Comparison of ENCODE assay signal across 29 mouse cellular contexts in genomic region chr16:88847363-88847762, GRCm38 (mm10). TPM values are rescaled to one million over a fixed set of nuclear protein-coding genes. Genes with fewer than 3 reads are reported as not detected.
"Had no signal": no experiment of that assay in that cellular context is flagged by ENCODE, and none has a peak within 500 bp of the region (broad histone marks: within the 10 kb centered on the region; RNA-seq: fewer than 3 reads in every experiment).

No protein-coding gene starts in this region.

- H3K27ac ChIP-seq: intestine, embryonic 15.5 days; limb, embryonic 10.5 days; limb, embryonic 13.5 days; liver, embryonic 15.5 days had no signal

- H3K36me3 ChIP-seq: intestine, embryonic 15.5 days; limb, embryonic 10.5 days; limb, embryonic 13.5 days; liver, embryonic 15.5 days had no signal

- H3K27me3 ChIP-seq: intestine, embryonic 15.5 days; limb, embryonic 13.5 days; liver, embryonic 15.5 days had no signal

- ATAC-seq: hindbrain, embryonic 16.5 days; intestine, embryonic 15.5 days had no signal

- DNase-seq: layer of hippocampus, adult 9-11 months; lung, adult 2 months; lung, postnatal 14 days; lung, postnatal 4 days; midbrain, embryonic 14.5 days; thymus, adult 18-20 months; thymus, postnatal 36 days had no signal

- H3K4me3 ChIP-seq: intestine, embryonic 15.5 days; limb, embryonic 10.5 days; limb, embryonic 13.5 days; liver, embryonic 15.5 days had no signal

- H3K4me2 ChIP-seq: intestine, embryonic 15.5 days; limb, embryonic 13.5 days; liver, embryonic 11.5 days; liver, embryonic 15.5 days; midbrain, embryonic 11.5 days had no signal

- H3K4me1 ChIP-seq: intestine, embryonic 15.5 days; limb, embryonic 10.5 days; limb, embryonic 13.5 days; liver, embryonic 15.5 days had no signal

- H3K9ac ChIP-seq: intestine, embryonic 15.5 days; limb, embryonic 13.5 days; liver, embryonic 15.5 days had no signal

- H3K9me3 ChIP-seq: intestine, embryonic 15.5 days; limb, embryonic 10.5 days; limb, embryonic 13.5 days; liver, embryonic 15.5 days had no signal

RNA-seq across cellular contexts. Expression of gene Krtap14, which starts 21.4 kb away (rescaled TPM):
- total RNA-seq: layer of hippocampus, adult 18-20 months; layer of hippocampus, postnatal 25 days; left cerebral cortex, adult 18-20 months; left cerebral cortex, postnatal 25 days; megakaryocyte progenitor cell, adult 5-6 weeks; megakaryocyte-erythroid progenitor cell, adult 5-6 weeks; midbrain, postnatal 0 days had no signal
- polyA plus RNA-seq: hindbrain, embryonic 16.5 days; intestine, embryonic 15.5 days; limb, embryonic 10.5 days; limb, embryonic 13.5 days; liver, embryonic 11.5 days; liver, embryonic 15.5 days; lung, adult 2 months; lung, embryonic 16.5 days; midbrain, embryonic 11.5 days; midbrain, embryonic 14.5 days; midbrain, postnatal 0 days; neural tube, embryonic 11.5 days; neural tube, embryonic 14.5 days; small intestine, adult 2 months; spleen, adult 2 months; stomach, embryonic 16.5 days; testis, adult 2 months; urinary bladder, adult 2 months had no signal

RNA-seq across cellular contexts. Expression of gene Krtap19-1, which starts 21.8 kb away (rescaled TPM):
- total RNA-seq: layer of hippocampus, adult 18-20 months; layer of hippocampus, postnatal 25 days; left cerebral cortex, adult 18-20 months; left cerebral cortex, postnatal 25 days; megakaryocyte progenitor cell, adult 5-6 weeks; megakaryocyte-erythroid progenitor cell, adult 5-6 weeks; midbrain, postnatal 0 days had no signal
- polyA plus RNA-seq: hindbrain, embryonic 16.5 days; intestine, embryonic 15.5 days; limb, embryonic 10.5 days; limb, embryonic 13.5 days; liver, embryonic 11.5 days; liver, embryonic 15.5 days; lung, adult 2 months; lung, embryonic 16.5 days; midbrain, embryonic 11.5 days; midbrain, embryonic 14.5 days; midbrain, postnatal 0 days; neural tube, embryonic 11.5 days; neural tube, embryonic 14.5 days; small intestine, adult 2 months; spleen, adult 2 months; stomach, embryonic 16.5 days; testis, adult 2 months; urinary bladder, adult 2 months had no signal

RNA-seq across cellular contexts. Expression of gene Krtap19-2, which starts 26.7 kb away (rescaled TPM):
- total RNA-seq: layer of hippocampus, adult 18-20 months; layer of hippocampus, postnatal 25 days; left cerebral cortex, adult 18-20 months; left cerebral cortex, postnatal 25 days; megakaryocyte progenitor cell, adult 5-6 weeks; megakaryocyte-erythroid progenitor cell, adult 5-6 weeks; midbrain, postnatal 0 days had no signal
- polyA plus RNA-seq: hindbrain, embryonic 16.5 days; intestine, embryonic 15.5 days; limb, embryonic 10.5 days; limb, embryonic 13.5 days; liver, embryonic 11.5 days; liver, embryonic 15.5 days; lung, adult 2 months; lung, embryonic 16.5 days; midbrain, embryonic 11.5 days; midbrain, embryonic 14.5 days; midbrain, postnatal 0 days; neural tube, embryonic 11.5 days; neural tube, embryonic 14.5 days; small intestine, adult 2 months; spleen, adult 2 months; stomach, embryonic 16.5 days; testis, adult 2 months; urinary bladder, adult 2 months had no signal

RNA-seq across cellular contexts. Expression of gene Krtap15, which starts 27.3 kb away (rescaled TPM):
- total RNA-seq: layer of hippocampus, adult 18-20 months; layer of hippocampus, postnatal 25 days; left cerebral cortex, adult 18-20 months; left cerebral cortex, postnatal 25 days; megakaryocyte progenitor cell, adult 5-6 weeks; megakaryocyte-erythroid progenitor cell, adult 5-6 weeks; midbrain, postnatal 0 days had no signal
- polyA plus RNA-seq: hindbrain, embryonic 16.5 days; intestine, embryonic 15.5 days; limb, embryonic 10.5 days; limb, embryonic 13.5 days; liver, embryonic 11.5 days; liver, embryonic 15.5 days; lung, adult 2 months; lung, embryonic 16.5 days; midbrain, embryonic 11.5 days; midbrain, embryonic 14.5 days; midbrain, postnatal 0 days; neural tube, embryonic 11.5 days; neural tube, embryonic 14.5 days; small intestine, adult 2 months; spleen, adult 2 months; stomach, embryonic 16.5 days; testis, adult 2 months; urinary bladder, adult 2 months had no signal

RNA-seq across cellular contexts. Expression of gene Krtap19-3, which starts 30.5 kb away (rescaled TPM):
- total RNA-seq: layer of hippocampus, adult 18-20 months; layer of hippocampus, postnatal 25 days; left cerebral cortex, adult 18-20 months; left cerebral cortex, postnatal 25 days; megakaryocyte progenitor cell, adult 5-6 weeks; megakaryocyte-erythroid progenitor cell, adult 5-6 weeks; midbrain, postnatal 0 days had no signal
- polyA plus RNA-seq: hindbrain, embryonic 16.5 days; intestine, embryonic 15.5 days; limb, embryonic 10.5 days; limb, embryonic 13.5 days; liver, embryonic 11.5 days; liver, embryonic 15.5 days; lung, adult 2 months; lung, embryonic 16.5 days; midbrain, embryonic 11.5 days; midbrain, embryonic 14.5 days; midbrain, postnatal 0 days; neural tube, embryonic 11.5 days; neural tube, embryonic 14.5 days; small intestine, adult 2 months; spleen, adult 2 months; stomach, embryonic 16.5 days; testis, adult 2 months; urinary bladder, adult 2 months had no signal
